Mouse (Mus musculus): ENCODE measurements around the gene Ago1. TPM values are rescaled to one million over a fixed set of nuclear protein-coding genes. Genes with fewer than 3 reads are reported as not detected.

Ago1 gene
- polyA plus RNA-seq, 1 experiment from 2014 or later, result 3.5 TPM

DNA sequence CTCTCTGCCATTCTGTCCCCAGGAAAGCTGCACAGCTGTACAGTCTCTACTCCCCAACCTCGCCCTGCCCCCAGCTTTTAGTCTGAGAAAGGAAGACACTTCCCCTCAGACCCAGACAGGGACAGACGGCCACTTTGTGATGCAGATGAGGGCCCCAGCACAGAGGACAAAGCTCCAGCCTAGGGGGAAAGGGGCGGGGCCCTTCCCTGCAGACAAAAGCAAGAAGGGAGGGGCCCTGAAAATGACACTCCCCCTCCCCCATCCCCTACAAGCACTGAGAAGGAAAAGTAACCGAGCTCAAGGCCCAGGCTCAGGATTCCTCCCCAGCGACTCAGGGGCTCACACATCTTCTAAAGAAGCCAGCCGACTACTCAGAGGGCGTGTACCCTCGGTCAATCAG lies 2.5 kb downstream of the Ago1 start:
- Histone ChIP-seq H3K27me3 (replicated peaks; ENCODE audit: control insufficient read depth, insufficient read depth, low read length) (no peaks in the 10 kb centered on the region), H3K4me3 (ENCODE audit: low read length) (no peak overlapping the region), H3K27ac (ENCODE audit: low read length) (no peak overlapping the region), H3K36me3 (ENCODE audit: control insufficient read depth, insufficient read depth, low read length) (no peaks in the 10 kb centered on the region), H3K4me2 (ENCODE audit: low read depth, low read length) (peak overlapping the region; percentile 30), H3K9me3 (ENCODE audit: control insufficient read depth, low read length) (no peaks in the 10 kb centered on the region), H3K9ac (ENCODE audit: low read depth, low read length) (0 out of 2 replicates have a peak overlapping the region, but pooled peaks have one; percentile 11), H3K4me1 (ENCODE audit: control insufficient read depth, insufficient read depth, low read length) (peaks cover 26% of the 10 kb centered on the region)
- 19% methylated on average over 8 of the region's 8 CpGs for WGBS
- 0 out of 2 replicates have a peak, but pooled peaks have one; percentile 8 for ATAC-seq

DNA sequence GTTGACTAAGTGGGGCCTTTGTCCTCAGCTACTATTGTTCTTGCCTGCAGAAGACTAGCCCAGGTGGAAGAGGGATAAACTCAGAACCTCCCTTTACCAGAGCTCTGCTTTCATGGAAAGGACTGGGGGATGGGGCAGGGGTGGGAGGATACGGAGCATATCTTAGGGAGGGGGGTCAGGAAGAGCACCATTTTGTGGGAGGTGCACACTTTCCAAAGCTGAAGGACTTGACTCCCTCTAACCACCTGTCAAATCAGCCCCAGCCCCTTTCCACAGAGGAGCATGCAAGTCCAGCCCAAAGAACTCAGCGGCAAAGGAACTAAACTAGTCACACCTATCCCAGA lies 3.5 kb downstream of the Ago1 start:
- Histone ChIP-seq H3K4me2 (ENCODE audit: low read depth, low read length) (no peak overlapping the region), H3K9ac (ENCODE audit: low read depth, low read length) (no peak overlapping the region), H3K27me3 (replicated peaks; ENCODE audit: control insufficient read depth, insufficient read depth, low read length) (no peaks in the 10 kb centered on the region), H3K4me1 (ENCODE audit: control insufficient read depth, insufficient read depth, low read length) (peaks cover 26% of the 10 kb centered on the region), H3K9me3 (ENCODE audit: control insufficient read depth, low read length) (no peaks in the 10 kb centered on the region), H3K27ac (ENCODE audit: low read length) (no peak overlapping the region), H3K4me3 (ENCODE audit: low read length) (no peak overlapping the region), H3K36me3 (ENCODE audit: control insufficient read depth, insufficient read depth, low read length) (peaks cover 7% of the 10 kb centered on the region)
- no peak for ATAC-seq
- 20% methylated on average over 2 of the region's 2 CpGs for WGBS

DNA sequence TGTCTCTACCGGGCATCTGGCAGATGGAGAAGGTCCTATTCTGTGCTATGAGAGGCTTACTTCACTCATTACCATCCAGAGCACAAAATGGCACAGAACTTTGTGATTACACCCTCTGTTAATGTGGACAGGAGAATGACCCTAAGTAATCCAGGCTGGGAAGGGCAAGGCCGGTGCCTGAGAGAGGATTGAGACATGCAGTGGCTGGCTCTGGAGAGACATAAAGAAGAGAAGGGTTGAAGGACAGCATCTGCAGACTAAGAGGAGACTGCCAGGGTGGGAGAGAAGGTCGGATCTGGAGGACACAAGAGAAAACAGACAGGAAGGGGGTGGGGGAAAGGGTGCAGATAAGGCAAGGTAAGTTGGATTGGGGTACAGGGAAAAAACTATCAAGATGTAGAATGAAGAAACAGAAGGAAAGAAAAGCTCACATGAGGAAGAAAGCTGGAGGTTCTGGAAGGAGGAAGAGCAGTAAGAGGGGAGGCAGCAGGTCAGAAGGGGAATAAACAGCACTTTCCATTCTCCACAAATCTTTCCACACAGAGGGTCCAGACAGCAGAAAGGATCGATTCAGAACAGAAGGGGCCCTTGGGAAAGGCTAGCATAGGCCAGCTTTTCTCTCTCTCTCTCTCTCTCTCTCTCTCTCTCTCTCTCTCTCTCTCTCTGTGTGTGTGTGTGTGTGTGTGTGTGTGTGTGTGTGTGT lies 4.0 kb downstream of the Ago1 start:
- peaks cover 10% of the 10 kb centered on the region for H3K36me3 ChIP-seq (ENCODE audit: control insufficient read depth, insufficient read depth, low read length)
- no peak for ATAC-seq
- peaks cover 26% of the 10 kb centered on the region for H3K4me1 ChIP-seq (ENCODE audit: control insufficient read depth, insufficient read depth, low read length)
- no peak overlapping the region for H3K9ac ChIP-seq (ENCODE audit: low read depth, low read length)
- no peaks in the 10 kb centered on the region for H3K9me3 ChIP-seq (ENCODE audit: control insufficient read depth, low read length)
- 36% methylated on average over 4 of the region's 4 CpGs for WGBS
- no peak overlapping the region for H3K4me3 ChIP-seq (ENCODE audit: low read length)
- H3K27me3 ChIP-seq (replicated peaks; ENCODE audit: control insufficient read depth, insufficient read depth, low read length), result no peaks in the 10 kb centered on the region
- H3K4me2 ChIP-seq (ENCODE audit: low read depth, low read length), result no peak overlapping the region
- no peak overlapping the region for H3K27ac ChIP-seq (ENCODE audit: low read length)

DNA sequence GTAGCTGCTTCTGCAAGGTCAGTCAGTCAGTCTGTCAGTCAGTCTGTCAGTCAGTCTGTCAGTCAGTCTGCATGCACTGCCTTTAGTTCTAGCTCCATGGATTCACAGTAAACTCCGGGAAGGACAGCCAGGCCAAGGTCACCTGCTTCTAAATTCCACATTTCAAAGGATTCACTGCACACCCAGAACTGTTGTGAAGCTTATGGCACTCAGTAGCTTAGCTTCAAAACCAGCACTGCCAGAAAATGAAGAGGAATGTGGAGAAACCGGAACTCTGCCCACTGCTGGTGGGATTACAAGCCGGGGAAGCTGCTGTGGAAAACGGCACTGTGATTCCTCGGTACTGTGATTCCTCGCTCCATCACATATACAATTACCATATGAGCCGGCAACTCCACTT lies 12.9 kb downstream of the Ago1 start:
- no peak overlapping the region for H3K4me2 ChIP-seq (ENCODE audit: low read depth, low read length)
- peaks cover 27% of the 10 kb centered on the region for H3K36me3 ChIP-seq (ENCODE audit: control insufficient read depth, insufficient read depth, low read length)
- ATAC-seq, result no peak
- no peaks in the 10 kb centered on the region for H3K4me1 ChIP-seq (ENCODE audit: control insufficient read depth, insufficient read depth, low read length)
- 90% methylated on average over 7 of the region's 7 CpGs for WGBS
- H3K9me3 ChIP-seq (ENCODE audit: control insufficient read depth, low read length), result no peaks in the 10 kb centered on the region
- H3K27ac ChIP-seq (ENCODE audit: low read length), result no peak overlapping the region
- no peak overlapping the region for H3K9ac ChIP-seq (ENCODE audit: low read depth, low read length)
- no peaks in the 10 kb centered on the region for H3K27me3 ChIP-seq (replicated peaks; ENCODE audit: control insufficient read depth, insufficient read depth, low read length)
- no peak overlapping the region for H3K4me3 ChIP-seq (ENCODE audit: low read length)

DNA sequence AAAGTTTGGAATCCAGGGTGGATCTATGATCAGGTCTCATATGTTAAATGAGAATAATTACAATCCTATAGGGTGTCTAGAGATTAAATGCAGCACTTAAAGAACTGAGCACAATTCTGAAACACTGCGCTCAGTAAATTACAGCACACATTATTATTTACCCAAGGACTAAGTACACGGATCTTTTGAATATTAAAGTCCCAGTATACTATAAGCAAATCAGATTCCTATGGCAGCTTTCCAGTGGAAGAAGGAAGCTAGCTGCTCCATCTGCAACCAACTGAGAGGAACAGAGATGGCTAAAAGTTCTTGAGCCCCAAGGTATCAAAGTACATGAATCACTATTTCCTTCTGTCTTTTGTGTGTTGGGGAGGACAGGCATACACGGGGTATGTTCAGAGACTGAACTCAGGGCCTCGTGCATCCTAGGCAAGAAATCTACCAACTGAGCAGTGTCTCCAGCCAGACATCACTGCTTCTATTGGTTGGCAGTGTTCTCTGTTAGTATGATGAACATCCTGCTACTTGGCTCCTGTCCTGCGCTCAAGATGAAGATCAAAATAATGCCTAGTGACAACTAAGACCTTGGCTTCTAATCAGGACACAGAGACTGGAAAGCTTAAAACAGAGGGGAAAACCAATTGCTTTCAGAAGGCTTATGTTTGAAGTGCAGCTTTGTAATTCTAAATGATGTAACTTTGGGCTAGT lies 13.7 kb downstream of the Ago1 start:
- Histone ChIP-seq H3K4me2 (ENCODE audit: low read depth, low read length) (no peak overlapping the region), H3K9me3 (ENCODE audit: control insufficient read depth, low read length) (no peaks in the 10 kb centered on the region), H3K27ac (ENCODE audit: low read length) (no peak overlapping the region), H3K27me3 (replicated peaks; ENCODE audit: control insufficient read depth, insufficient read depth, low read length) (no peaks in the 10 kb centered on the region), H3K36me3 (ENCODE audit: control insufficient read depth, insufficient read depth, low read length) (peaks cover 20% of the 10 kb centered on the region), H3K9ac (ENCODE audit: low read depth, low read length) (no peak overlapping the region), H3K4me3 (ENCODE audit: low read length) (no peak overlapping the region), H3K4me1 (ENCODE audit: control insufficient read depth, insufficient read depth, low read length) (no peaks in the 10 kb centered on the region)
- 89% methylated on average over 5 of the region's 5 CpGs for WGBS
- no peak for ATAC-seq

DNA sequence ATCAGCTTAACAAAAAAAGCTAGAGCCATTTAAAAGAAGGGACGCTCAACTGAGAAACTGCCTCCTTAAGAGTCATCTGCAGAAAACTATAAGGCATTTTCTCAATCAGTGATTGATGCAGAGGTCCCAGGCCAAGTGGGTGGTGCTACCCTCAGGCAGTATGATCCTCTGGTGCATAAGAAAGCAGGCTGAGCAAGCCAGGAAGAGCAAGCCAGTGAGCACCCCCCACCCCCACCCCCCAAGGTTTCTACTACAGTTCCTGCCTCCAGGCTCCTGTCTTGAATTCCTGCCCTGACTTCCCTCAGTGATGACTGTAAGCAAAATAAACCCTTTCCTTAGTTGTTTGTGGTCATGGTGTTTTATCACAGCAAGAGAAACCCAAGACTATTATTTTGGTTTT lies 18.1 kb downstream of the Ago1 start:
- WGBS, result 82% methylated on average over 1 of the region's 1 CpGs
- Histone ChIP-seq H3K4me2 (ENCODE audit: low read depth, low read length) (no peak overlapping the region), H3K9ac (ENCODE audit: low read depth, low read length) (no peak overlapping the region), H3K36me3 (ENCODE audit: control insufficient read depth, insufficient read depth, low read length) (peaks cover 14% of the 10 kb centered on the region), H3K27me3 (replicated peaks; ENCODE audit: control insufficient read depth, insufficient read depth, low read length) (no peaks in the 10 kb centered on the region), H3K9me3 (ENCODE audit: control insufficient read depth, low read length) (no peaks in the 10 kb centered on the region), H3K27ac (ENCODE audit: low read length) (no peak overlapping the region), H3K4me3 (ENCODE audit: low read length) (no peak overlapping the region), H3K4me1 (ENCODE audit: control insufficient read depth, insufficient read depth, low read length) (no peaks in the 10 kb centered on the region)
- no peak for ATAC-seq

DNA sequence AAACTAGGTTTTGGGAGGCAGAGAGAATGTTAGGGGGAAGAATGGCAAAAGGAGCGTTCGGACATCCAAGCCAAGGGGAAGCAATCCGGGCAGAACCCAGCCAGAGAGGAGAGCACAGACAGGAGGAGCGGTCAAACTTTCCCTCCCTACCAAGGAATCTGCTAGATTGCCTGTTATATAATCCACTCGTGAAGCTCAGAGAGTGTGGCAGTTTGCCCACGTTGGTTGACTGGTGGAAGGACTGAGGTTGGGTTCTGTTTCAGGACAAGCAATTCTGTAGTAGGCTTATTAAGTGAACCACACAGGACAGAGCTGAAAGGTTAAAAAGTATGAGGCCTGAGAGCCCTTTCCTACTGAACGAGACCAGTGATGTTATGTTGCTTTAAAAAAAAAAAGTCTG lies 21.3 kb downstream of the Ago1 start:
- Histone ChIP-seq H3K9me3 (ENCODE audit: control insufficient read depth, low read length) (no peaks in the 10 kb centered on the region), H3K27me3 (replicated peaks; ENCODE audit: control insufficient read depth, insufficient read depth, low read length) (no peaks in the 10 kb centered on the region), H3K4me2 (ENCODE audit: low read depth, low read length) (no peak overlapping the region), H3K4me3 (ENCODE audit: low read length) (no peak overlapping the region), H3K36me3 (ENCODE audit: control insufficient read depth, insufficient read depth, low read length) (no peaks in the 10 kb centered on the region), H3K4me1 (ENCODE audit: control insufficient read depth, insufficient read depth, low read length) (no peaks in the 10 kb centered on the region), H3K27ac (ENCODE audit: low read length) (no peak overlapping the region), H3K9ac (ENCODE audit: low read depth, low read length) (no peak overlapping the region)
- ATAC-seq, result no peak
- WGBS, result 84% methylated on average over 7 of the region's 7 CpGs

DNA sequence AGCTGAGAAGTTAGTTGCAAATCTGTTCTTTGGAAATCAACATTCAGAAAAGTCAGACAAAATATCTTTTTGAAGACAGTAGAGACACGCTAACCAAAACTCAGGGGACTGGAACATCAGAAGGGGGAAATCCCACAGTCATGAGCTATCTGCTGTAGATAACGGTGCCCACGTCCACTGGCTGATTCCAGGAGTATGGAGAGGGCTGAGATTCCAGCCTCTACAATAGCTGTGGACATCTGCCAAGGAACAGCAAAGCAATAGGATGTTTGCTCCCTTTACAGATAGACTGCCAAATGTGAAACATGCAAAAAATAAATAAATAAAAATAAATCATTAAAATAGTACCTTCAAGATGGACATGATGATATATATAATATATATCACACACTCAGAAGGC lies 23.9 kb downstream of the Ago1 start:
- Histone ChIP-seq H3K4me1 (ENCODE audit: control insufficient read depth, insufficient read depth, low read length) (no peaks in the 10 kb centered on the region), H3K4me2 (ENCODE audit: low read depth, low read length) (no peak overlapping the region), H3K9me3 (ENCODE audit: control insufficient read depth, low read length) (no peaks in the 10 kb centered on the region), H3K27me3 (replicated peaks; ENCODE audit: control insufficient read depth, insufficient read depth, low read length) (no peaks in the 10 kb centered on the region), H3K27ac (ENCODE audit: low read length) (no peak overlapping the region), H3K36me3 (ENCODE audit: control insufficient read depth, insufficient read depth, low read length) (peaks cover 6% of the 10 kb centered on the region; the same call in 1 of the 2 replicates), H3K9ac (ENCODE audit: low read depth, low read length) (no peak overlapping the region), H3K4me3 (ENCODE audit: low read length) (no peak overlapping the region)
- WGBS, result 84% methylated on average over 3 of the region's 3 CpGs
- ATAC-seq, result no peak

DNA sequence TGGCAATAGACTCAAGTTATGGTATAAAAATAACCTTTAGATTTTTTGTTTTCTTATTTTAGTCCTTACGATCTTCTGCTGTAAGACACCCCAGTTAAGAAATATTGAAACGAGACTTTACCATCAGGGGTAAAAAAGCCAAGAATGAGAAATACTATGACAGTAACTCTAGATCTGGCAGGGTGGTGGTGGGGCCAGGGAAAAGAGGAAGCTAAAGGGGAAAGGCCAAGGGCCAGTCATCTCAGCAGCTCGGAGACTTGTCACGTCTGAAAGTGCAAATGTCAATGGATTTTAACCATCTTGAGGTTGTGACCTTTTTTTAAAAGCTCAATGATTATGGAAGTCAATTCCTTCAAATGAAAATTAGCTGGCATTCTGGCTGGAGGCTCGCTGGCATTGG lies 30.1 kb downstream of the Ago1 start:
- H3K36me3 ChIP-seq (ENCODE audit: control insufficient read depth, insufficient read depth, low read length), result peaks cover 6% of the 10 kb centered on the region; the same call in 1 of the 2 replicates
- H3K4me2 ChIP-seq (ENCODE audit: low read depth, low read length), result no peak overlapping the region
- ATAC-seq, result no peak
- H3K4me1 ChIP-seq (ENCODE audit: control insufficient read depth, insufficient read depth, low read length), result no peaks in the 10 kb centered on the region
- H3K27ac ChIP-seq (ENCODE audit: low read length), result no peak overlapping the region
- H3K9me3 ChIP-seq (ENCODE audit: control insufficient read depth, low read length), result no peaks in the 10 kb centered on the region
- 81% methylated on average over 5 of the region's 5 CpGs for WGBS
- H3K27me3 ChIP-seq (replicated peaks; ENCODE audit: control insufficient read depth, insufficient read depth, low read length), result no peaks in the 10 kb centered on the region
- no peak overlapping the region for H3K9ac ChIP-seq (ENCODE audit: low read depth, low read length)
- no peak overlapping the region for H3K4me3 ChIP-seq (ENCODE audit: low read length)
